Mouse (Mus musculus) layer of hippocampus, postnatal 14 days (tissue): Measurements from ENCODE around the gene Fbxw14. TPM values are rescaled to one million over a fixed set of nuclear protein-coding genes. Genes with fewer than 3 reads are reported as not detected.
"Not testable (repeated sequence)": the region's sequence is repeated elsewhere in the genome, so short reads cannot be mapped to it uniquely, and the experiment has no call there.

Source experiments
- DNase-seq, 2 experiments: peaks; one replicate each; pipeline ENCODE4 v3.0.0; 2021 to 2022; ENCODE audit warnings: low spot score in 2 of 2, mixed read lengths in 1 of 2
- long read RNA-seq, 2 experiments: library from polyadenylated mRNA; stranded (forward); transcript quantifications; one replicate each; pipeline ENCODE4 v2.0.0; 2021
- total RNA-seq, 2 experiments: library from RNA; stranded (reverse); gene quantifications; 2 replicates each; pipeline ENCODE4 v1.2.3; 2021

Gene Fbxw14
- total RNA-seq = not detected
- long read RNA-seq, experiment 1 = 0 reads
- long read RNA-seq, experiment 2 = 0 reads

DNA sequence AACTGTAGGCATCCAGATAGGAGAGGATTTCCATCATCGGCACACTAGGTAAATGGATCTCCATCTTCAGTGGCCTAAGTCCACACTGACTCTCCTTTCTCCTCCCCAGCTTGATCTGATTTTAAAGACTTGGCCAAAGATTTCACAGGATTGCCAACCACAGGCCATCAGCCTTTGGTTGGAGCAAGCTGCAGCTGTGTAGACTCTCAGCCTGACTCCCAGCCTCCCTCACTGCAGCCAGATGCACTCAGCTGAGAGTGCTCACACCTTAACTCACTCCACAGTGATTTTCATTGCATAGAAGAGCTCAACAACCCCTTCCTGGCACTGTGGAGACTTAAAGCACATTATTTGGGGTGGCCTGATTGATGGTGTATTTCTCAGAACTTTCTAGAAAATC is at the start of gene Fbxw14:
Gene Fbxw14 (minus strand): TSS at position 101 of the 400 bp plus-strand sequence.
- DNase-seq = not testable (repeated sequence)

DNA sequence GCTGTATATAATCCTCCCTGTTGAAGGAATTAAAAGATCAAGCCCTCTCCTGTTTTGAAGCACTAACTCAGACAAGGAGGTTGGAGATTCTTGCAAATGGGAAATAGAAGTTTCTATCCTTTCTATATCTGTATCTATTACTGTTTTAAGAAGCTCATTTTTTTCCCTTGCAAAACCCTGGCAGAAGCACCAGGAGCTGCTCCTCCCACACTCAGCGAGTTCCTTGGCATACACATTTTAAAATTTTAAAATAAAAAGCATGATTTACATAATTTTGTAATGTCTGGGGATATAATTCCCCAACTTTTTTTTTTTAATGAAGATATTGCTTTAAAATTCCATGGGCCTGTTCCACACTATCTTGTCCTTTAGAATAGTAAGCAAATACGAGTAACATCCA is 24.4 kb downstream of the Fbxw14 start:
- DNase-seq = peak in 1 of 2 experiments; percentile 17

DNA sequence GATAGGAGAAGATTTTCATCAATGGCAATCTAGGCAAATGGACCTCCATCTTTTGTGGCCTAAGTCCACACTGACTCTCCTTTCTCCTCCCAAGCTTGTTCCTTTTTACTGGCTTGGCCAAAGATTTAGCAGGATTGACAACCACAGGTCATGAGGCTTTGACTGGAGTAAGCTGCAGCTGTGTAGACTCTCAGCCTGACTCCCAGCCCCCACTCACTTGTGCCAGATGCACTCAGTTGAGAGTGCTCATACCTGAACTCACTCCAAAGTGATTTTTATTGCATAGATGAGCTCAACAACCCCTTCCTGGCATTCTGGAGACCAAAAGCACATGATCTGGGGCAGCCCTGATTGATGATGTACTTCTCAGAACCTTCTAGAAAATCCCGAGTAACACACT is 52.8 kb downstream of the Fbxw14 start, which contains the start of gene Fbxw20:
Gene Fbxw20 (minus strand): TSS at position 101 of the 400 bp plus-strand sequence.
- DNase-seq = no peak

Other genes starting within 250 kb of the Fbxw14 start
- 10 to 100 TPM; 42.5 to 49.9 TPM for gene Shisa5, start 249.1 kb downstream of the Fbxw14 start, total RNA-seq
- gene Trex1, start 227.9 kb downstream of the Fbxw14 start, total RNA-seq = 10 to 100 TPM in 1 of 2 experiments, 1 to 10 TPM in 1; 9.9 to 10.8 TPM
- 10 to 100 TPM; 27.3 to 31.7 TPM for gene Atrip, start 213.6 kb downstream of the Fbxw14 start, total RNA-seq
- 1 to 10 TPM; 7.4 to 9.4 TPM for gene Ccdc51, start 205.2 kb downstream of the Fbxw14 start, total RNA-seq
- 100 to 1,000 TPM; 304 to 316 TPM for gene Tma7, start 205.1 kb downstream of the Fbxw14 start, total RNA-seq
- gene Plxnb1, start 192.3 kb downstream of the Fbxw14 start, total RNA-seq = 10 to 100 TPM; 90.5 to 91.9 TPM
- gene Fbxw21, start 125.6 kb downstream of the Fbxw14 start, total RNA-seq = not detected
- gene Fbxw13, start 91.7 kb downstream of the Fbxw14 start, total RNA-seq = not detected
- gene Fbxw20, start 52.9 kb downstream of the Fbxw14 start, total RNA-seq = not detected
- gene Fbxw28, start 52.0 kb upstream of the Fbxw14 start, total RNA-seq = not detected
- not detected for gene Fbxw22, start 116.6 kb upstream of the Fbxw14 start, total RNA-seq
- gene Fbxw16, start 161.5 kb upstream of the Fbxw14 start, total RNA-seq = not detected
- gene Fbxw19, start 208.2 kb upstream of the Fbxw14 start, total RNA-seq = not detected